Mouse (Mus musculus) gastrocnemius, adult 2 months (tissue): ENCODE measurements around the gene Man2b1. TPM values are rescaled to one million over a fixed set of nuclear protein-coding genes. Genes with fewer than 3 reads are reported as not detected.
"Not testable (repeated sequence)": the region's sequence is repeated elsewhere in the genome, so short reads cannot be mapped to it uniquely, and the experiment has no call there.

Experiments
- DNase-seq: peaks from one replicate; pipeline ENCODE4 v3.0.0; 2022
- H3K27ac ChIP-seq: fragments of 200-600 bp; 2 replicates; pipeline ENCODE4 v1.8.1; 2022; ENCODE audit warnings: mild to moderate bottlenecking
- H3K4me3 ChIP-seq: fragments of 200-600 bp; 2 replicates; pipeline ENCODE4 v1.8.1; 2022; ENCODE audit warnings: mild to moderate bottlenecking, moderate library complexity
- CTCF ChIP-seq: fragments of 200-600 bp; IDR thresholded peaks from 2 replicates; pipeline ENCODE4 v1.8.1; 2022; ENCODE audit warnings: antibody characterized with exemption, mild to moderate bottlenecking, moderate library complexity
- intact Hi-C: fragments of 180-260 bp; cut with DNase I; formaldehyde crosslinking; loops from one replicate; pipeline ENCODE4 v1.15.1; 2025
- total RNA-seq, 2 experiments: library from RNA; stranded (reverse); gene quantifications; 2 replicates each; pipeline ENCODE4 v1.2.3; 2021

Man2b1 gene
- total RNA-seq, 2 experiments from 2014 or later = 8.1 to 10.3 TPM

DNA sequence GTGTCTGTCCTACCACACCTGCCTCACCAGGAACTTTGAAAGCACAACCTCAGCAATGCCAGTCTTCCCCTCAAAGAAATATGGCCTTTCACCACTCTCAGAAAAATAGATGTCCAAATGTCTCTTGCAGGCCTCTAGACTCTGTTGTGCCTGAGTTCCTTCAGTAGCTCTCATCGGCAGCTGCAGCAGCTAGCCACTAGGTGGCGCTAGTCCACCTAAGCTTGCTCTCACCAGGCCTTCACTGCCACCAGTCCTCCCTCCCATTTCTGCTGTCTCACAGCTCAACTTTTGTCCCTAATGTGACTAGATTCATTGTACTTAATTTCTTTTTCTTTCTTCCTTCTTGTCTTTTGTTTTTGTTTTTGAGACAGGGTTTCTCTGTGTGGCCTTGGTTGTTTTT lies 6.1 kb upstream of the Man2b1 start:
- peak; percentile 81 for DNase-seq
- intact Hi-C loops = loop anchor here (2.0 to 10.0 kb wide), 3 partner anchors 94 to 328 kb away; partner anchors contain the start of genes Orc6 and Vps35
- no peak; the same call in 1 of the 2 replicates for TF ChIP-seq CTCF
- H3K4me3 ChIP-seq = no peak overlapping the region
- H3K27ac ChIP-seq = peak overlapping the region; percentile 70

DNA sequence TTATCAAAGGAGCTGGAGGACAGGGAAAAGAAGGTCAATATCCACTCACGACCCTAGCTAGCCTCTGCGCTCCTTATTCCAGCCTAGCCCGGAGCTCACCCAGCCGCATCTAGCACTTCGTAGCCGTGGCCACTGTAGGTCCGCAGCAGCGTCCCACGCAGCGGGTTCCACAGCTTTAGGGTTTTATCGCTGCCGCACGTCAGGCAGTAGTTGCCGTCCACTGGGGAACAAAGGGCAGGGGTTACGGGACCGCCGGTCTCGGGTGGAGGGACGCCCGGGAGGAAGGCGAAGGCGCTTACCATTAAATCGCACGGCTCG lies 2.9 kb upstream of the Man2b1 start:
- no peak for TF ChIP-seq CTCF
- intact Hi-C loops = no loop called here
- Histone ChIP-seq H3K27ac (peak overlapping the region; percentile 92), H3K4me3 (peak overlapping the region; percentile 98)
- DNase-seq = no peak

DNA sequence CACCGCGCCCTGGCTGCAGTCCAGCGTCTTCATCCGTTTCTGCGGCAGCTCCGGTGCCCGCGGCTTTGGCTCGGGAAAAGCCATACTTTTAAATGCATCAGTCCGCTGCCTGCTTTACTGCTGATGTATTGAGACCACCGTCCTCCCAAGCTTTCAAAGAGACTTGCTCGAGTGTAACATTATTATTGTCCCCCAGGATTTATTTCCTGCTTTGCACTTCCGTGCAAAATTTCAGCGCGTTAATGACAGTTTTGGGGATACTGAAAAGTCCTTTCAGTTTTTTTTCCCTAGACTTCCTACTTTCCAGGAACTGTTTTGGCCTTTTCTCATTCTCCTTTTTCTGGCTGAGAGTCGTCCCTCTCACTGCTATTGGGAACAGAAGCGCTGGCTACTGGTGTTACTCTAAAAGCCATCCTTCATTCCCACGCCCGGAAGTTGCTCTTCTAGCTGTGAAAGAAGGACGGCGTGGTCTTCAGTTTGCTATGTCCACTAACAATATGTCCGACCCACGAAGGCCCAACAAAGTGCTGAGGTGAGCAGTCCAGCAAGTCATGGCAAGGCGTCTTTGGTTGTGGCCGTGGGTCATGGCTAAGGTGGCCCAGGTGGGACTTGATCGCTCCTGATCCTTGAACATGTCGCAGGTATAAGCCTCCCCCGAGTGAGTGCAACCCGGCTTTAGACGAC lies 2.4 kb upstream of the Man2b1 start, which contains the start of gene Wdr83os:
Gene Wdr83os, plus strand, starts transcription at position 209 of the 684 bp plus-strand sequence.
- intact Hi-C loops = no loop called here
- H3K27ac ChIP-seq = peak within 1 kb of the TSS; percentile 92
- peak; percentile 59 for DNase-seq
- no peak for TF ChIP-seq CTCF
- peak within 1 kb of the TSS; percentile 98 for H3K4me3 ChIP-seq

DNA sequence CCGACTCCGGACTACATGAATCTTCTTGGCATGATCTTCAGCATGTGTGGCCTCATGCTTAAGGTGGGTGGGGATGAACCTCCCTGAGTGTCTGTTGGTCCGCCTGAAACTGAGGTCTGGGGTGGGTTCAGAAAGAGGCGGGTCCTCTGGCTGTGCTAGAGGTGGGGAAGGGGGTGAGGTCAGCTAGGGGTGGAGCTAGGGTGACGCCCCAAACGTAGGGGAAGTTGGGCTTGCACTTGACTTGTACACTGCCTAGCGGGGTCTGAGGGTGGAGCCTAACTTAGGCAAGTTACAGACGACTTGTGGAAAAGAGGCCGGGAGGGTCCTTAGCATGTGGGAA lies 1.9 kb upstream of the Man2b1 start, which contains the start of gene Wdr83:
Gene Wdr83, minus strand, starts transcription at position 91 of the 340 bp plus-strand sequence.
- Histone ChIP-seq H3K27ac (peak within 1 kb of the TSS; percentile 92), H3K4me3 (peak within 1 kb of the TSS; percentile 98)
- intact Hi-C loops = no loop called here
- DNase-seq = peak; percentile 38
- no peak for TF ChIP-seq CTCF

DNA sequence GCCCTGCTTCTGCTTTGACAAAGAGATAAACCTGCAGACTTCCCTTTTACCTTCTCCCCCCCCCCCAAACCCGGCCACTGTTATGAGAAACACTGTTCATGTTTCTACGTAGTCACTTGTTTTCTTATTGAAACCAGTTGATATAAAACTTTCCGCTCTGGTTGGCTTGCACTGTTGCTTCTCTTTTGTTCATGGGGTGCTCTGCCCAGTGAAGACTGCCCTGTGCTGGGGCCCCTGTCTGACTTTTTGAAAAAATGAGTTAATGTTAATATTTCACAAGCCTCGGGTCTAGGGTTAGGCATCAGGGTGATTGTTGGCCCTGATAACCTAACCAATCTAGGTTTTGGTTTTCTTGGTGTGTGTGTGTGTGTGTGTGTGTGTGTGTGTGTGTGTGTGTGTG lies 901 bp upstream of the Man2b1 start:
- intact Hi-C loops, DNase-seq, H3K4me3 ChIP-seq, H3K27ac ChIP-seq: not testable (repeated sequence)

DNA sequence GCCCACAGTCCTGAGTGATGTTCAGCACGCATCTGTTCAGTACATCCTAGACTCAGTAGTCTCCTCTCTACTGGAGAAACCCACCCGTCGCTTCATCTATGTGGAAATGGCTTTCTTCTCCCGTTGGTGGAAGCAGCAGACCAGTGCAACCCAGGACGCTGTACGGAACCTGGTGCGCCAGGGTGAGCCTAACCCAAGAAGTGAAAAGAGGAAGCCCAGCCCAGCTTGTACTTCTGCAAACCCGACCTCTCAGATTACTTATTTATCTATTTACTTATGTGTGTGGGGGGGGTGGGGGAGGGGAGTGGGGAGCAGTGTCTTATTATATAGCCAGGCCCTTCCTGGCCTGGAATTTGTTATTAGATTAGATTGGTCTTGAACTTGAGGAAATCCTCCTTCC lies 1.6 kb downstream of the Man2b1 start:
- no peak for TF ChIP-seq CTCF
- Histone ChIP-seq H3K4me3 (peak overlapping the region; percentile 89; the same call in 1 of the 2 replicates), H3K27ac (no peak overlapping the region)
- no peak for DNase-seq
- intact Hi-C loops = no loop called here

DNA sequence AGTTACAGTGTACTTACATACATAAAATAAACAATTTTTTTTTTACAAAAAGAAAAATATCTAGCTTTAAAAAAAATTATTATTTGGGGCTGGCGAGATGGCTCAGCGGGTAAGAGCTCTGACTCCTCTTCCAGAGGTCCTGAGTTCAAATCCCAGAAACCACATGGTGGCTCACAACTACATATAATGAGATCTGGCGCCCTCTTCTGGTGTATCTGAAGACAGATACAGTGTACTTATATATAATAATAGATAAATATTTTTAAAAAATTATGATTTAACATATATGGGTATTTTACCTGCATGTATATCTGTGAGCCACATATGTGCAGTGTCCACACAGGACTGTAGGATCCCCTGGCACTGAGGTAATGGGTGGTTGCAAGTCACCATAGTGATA lies 3.2 kb downstream of the Man2b1 start:
- intact Hi-C loops = no loop called here
- no peak for DNase-seq
- H3K27ac ChIP-seq = no peak overlapping the region
- no peak overlapping the region for H3K4me3 ChIP-seq
- TF ChIP-seq CTCF = peak; percentile 46

DNA sequence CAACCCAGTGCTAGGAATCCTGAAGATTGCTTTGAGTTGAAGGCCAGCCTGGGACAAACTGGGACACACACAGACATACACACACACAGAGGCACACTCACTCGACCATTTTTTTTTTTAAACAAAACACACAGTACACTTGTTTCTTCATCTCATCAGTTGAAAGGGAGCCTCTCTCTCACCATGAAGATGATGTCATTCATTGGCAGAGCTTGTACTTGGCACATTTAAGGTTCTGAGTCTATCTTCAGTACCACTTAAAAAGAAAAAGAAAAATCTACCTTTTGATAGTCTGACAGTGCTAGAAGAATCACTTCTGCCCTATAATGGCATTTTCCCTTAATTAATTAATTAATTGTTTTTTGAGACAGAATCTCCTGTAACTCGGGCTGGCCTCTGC lies 5.7 kb downstream of the Man2b1 start:
- DNase-seq = no peak
- Histone ChIP-seq H3K27ac (no peak overlapping the region), H3K4me3 (no peak overlapping the region)
- TF ChIP-seq CTCF = no peak
- intact Hi-C loops = no loop called here

DNA sequence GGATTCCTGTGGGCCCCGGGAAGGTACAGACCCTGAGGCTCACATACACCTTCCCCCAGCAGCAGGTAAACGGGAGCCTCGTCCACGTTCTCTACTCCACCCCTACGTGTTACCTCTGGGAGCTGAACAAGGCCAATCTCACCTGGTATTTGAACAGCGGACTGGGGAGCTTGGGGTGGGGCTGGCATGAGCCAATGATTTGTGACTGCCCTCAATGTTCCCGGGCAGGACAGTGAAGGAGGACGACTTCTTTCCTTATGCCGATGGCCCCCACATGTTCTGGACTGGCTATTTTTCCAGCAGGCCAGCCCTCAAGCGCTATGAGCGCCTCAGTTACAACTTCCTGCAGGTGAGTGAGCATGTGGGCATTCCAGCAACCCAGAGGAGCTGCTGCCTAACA lies 7.8 kb downstream of the Man2b1 start:
- DNase-seq = no peak
- H3K4me3 ChIP-seq = no peak overlapping the region
- H3K27ac ChIP-seq = no peak overlapping the region
- intact Hi-C loops = no loop called here
- TF ChIP-seq CTCF = no peak

DNA sequence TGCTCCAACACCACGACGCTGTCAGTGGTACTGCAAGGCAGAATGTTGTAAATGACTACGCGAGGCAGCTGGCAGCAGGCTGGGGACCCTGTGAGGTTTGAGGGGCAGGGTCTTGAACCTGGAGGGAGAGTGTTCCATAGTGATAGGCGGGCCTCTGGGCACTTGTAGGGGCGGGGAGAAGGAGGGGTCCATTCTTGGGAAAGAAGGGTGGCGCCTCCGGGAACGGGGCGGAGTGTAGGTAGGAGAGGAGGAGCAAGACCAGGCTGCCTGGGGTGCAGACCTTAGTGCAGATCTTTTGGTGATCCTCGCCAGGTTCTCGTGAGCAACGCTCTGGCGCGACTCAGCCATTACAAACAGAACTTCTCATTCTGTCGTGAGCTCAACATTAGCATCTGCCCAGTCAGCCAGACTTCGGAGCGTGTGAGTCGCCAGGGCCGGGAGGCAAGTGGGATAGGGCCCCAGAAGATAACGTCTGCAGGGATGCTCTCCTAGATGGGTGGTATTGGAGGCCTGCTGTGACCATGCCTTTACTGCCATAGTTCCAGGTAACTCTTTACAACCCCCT lies 8.5 kb downstream of the Man2b1 start:
- no peak for TF ChIP-seq CTCF
- Histone ChIP-seq H3K4me3 (no peak overlapping the region), H3K27ac (no peak overlapping the region)
- no peak for DNase-seq
- intact Hi-C loops = no loop called here

DNA sequence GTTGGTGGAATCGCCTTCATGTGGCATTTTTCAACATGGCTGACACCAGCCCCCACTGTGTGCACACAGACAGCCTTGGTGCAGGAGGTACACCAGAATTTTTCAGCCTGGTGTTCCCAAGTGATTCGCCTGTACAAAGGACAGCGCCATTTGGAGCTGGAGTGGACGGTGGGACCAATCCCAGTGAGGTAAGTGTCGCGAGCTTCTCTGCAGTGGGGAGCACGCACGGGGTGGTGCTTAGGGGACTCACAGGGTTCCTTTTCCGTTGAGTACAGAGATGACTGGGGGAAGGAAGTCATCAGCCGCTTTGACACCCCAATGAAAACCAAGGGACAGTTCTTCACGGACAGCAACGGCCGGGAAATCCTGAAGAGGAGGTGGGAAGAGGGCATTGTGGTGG lies 12.0 kb downstream of the Man2b1 start:
- no peak for DNase-seq
- no peak for TF ChIP-seq CTCF
- Histone ChIP-seq H3K4me3 (no peak overlapping the region), H3K27ac (no peak overlapping the region)
- intact Hi-C loops = no loop called here

DNA sequence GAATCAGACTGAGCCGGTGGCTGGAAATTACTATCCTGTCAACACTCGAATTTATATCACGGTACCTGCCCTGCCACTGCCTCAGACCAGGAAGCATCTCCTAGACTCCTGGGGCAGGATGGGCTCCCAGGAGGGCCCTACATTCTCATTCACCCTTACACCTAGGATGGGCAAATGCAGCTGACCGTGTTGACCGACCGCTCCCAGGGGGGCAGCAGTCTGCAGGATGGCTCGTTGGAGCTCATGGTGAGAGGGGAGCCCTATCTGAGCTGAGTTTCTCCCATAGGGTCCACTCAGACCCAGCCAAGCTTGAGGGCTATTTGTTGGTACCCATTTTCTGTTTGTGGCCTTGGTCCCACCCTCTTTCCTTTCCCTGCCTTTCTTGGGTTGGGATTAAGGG lies 12.5 kb downstream of the Man2b1 start:
- TF ChIP-seq CTCF = no peak
- H3K27ac ChIP-seq = no peak overlapping the region
- intact Hi-C loops = no loop called here
- no peak overlapping the region for H3K4me3 ChIP-seq
- DNase-seq = no peak

DNA sequence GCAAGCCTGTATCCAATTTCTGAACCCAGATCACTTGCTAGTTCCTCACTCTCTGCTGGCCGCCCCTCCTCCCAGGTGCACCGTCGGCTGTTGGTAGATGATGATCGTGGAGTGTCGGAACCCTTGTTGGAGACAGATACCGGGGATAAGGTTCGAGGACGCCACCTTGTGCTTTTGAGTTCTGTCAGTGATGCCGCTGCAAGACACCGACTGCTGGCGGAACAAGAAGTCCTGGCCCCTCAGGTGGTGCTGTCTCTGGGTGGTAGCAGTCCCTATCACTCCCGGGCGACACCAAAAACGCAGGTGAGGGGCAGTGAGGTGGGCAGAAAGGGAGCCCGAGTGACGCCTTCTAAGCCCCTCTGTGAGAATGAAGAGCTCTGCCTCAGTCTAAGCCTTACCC lies 13.1 kb downstream of the Man2b1 start:
- no peak overlapping the region for H3K4me3 ChIP-seq
- DNase-seq = no peak
- intact Hi-C loops = no loop called here
- TF ChIP-seq CTCF = no peak
- no peak overlapping the region for H3K27ac ChIP-seq

DNA sequence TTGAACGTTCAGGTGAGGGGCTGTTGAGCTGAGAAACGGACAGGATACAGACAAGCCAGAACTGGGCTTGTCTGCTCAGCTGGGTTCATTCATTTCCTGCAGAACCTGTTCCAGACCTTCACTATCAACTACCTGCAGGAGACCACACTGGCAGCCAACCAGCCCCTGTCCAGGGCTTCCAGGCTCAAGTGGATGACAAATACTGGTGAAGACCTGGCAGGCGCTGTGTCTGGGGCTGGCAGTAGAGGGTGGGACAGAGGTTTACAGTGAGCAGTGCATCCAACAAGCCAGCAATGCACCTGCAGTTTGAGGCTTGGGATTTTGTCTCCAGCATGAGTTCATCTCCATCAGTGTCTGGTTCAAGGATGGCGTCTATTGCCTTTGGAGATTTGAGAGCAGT lies 13.8 kb downstream of the Man2b1 start:
- DNase-seq = no peak
- TF ChIP-seq CTCF = no peak
- H3K27ac ChIP-seq = no peak overlapping the region
- intact Hi-C loops = no loop called here
- no peak overlapping the region for H3K4me3 ChIP-seq
